Mouse (Mus musculus) C2C12 (cell line): ENCODE data around the gene Bicd1. TPM values are rescaled to one million over a fixed set of nuclear protein-coding genes. Genes with fewer than 3 reads are reported as not detected.

Experiments
- H3K27me3 ChIP-seq: one replicate; pipeline ENCODE4 v1.6.1; 2011; ENCODE audit not compliant: control insufficient read depth, insufficient read depth, insufficient read length
- H3K36me3 ChIP-seq: one replicate; pipeline ENCODE4 v1.6.1; 2011; ENCODE audit not compliant: control insufficient read depth, insufficient read depth
- H3K4me3 ChIP-seq: one replicate; pipeline ENCODE4 v1.5.1; 2011; ENCODE audit warnings: mild to moderate bottlenecking, control low read depth; ENCODE audit not compliant: poor library complexity, insufficient read depth, severe bottlenecking
- H3K79me2 ChIP-seq: one replicate; pipeline ENCODE4 v1.6.1; 2011; ENCODE audit not compliant: control insufficient read depth, insufficient read depth
- H3K79me3 ChIP-seq: one replicate; pipeline ENCODE4 v1.6.1; 2011; ENCODE audit warnings: low read depth, control low read depth
- H3ac ChIP-seq: one replicate; pipeline ENCODE3; 2011; ENCODE audit warnings: low read depth; ENCODE audit not compliant: control insufficient read depth, insufficient read length
- CEBPB ChIP-seq: IDR thresholded peaks from one replicate; pipeline ENCODE4 v1.6.1; 2011; ENCODE audit warnings: low read depth, mild to moderate bottlenecking, control low read depth, moderate library complexity
- CTCF ChIP-seq: IDR thresholded peaks from one replicate; pipeline ENCODE4 v1.5.1; 2011; ENCODE audit not compliant: control insufficient read depth, insufficient read depth, insufficient read length
- FOSL1 ChIP-seq: IDR thresholded peaks from one replicate; pipeline ENCODE4 v1.8.0; 2011; ENCODE audit warnings: mild to moderate bottlenecking, low read length; ENCODE audit not compliant: poor library complexity, insufficient read depth, severe bottlenecking
- MAX ChIP-seq: IDR thresholded peaks from one replicate; pipeline ENCODE4 v1.6.1; 2011; ENCODE audit warnings: mild to moderate bottlenecking, control low read depth
- MYOD1 ChIP-seq: IDR thresholded peaks from one replicate; pipeline ENCODE4 v1.6.1; 2011; ENCODE audit warnings: low read depth; ENCODE audit not compliant: control insufficient read depth, insufficient read length
- MYOG ChIP-seq: IDR thresholded peaks from one replicate; pipeline ENCODE4 v1.6.1; 2011; ENCODE audit not compliant: control insufficient read depth, insufficient read length; ENCODE audit errors: extremely low read depth
- USF1 ChIP-seq: IDR thresholded peaks from one replicate; pipeline ENCODE4 v1.6.1; 2011; ENCODE audit warnings: low read depth, mild to moderate bottlenecking, control low read depth, moderate library complexity
- microRNA-seq: library from miRNA; unstranded; fragments of <30 nt; microRNA quantifications from one replicate; pipeline ENCODE4, GENCODE M21; 2019; ENCODE audit warnings: borderline microRNAs expressed
- polyA plus RNA-seq: library from polyadenylated mRNA; unstranded; fragments of >200 nt; fragmentation: generic; extraction: Trizol; gene quantifications from one replicate; pipeline ENCODE4 v1.2.1, GENCODE M21; 2012; ENCODE audit warnings: missing spikeins

Bicd1 gene
- polyA plus RNA-seq, 1 experiment, result 1.2 TPM

DNA sequence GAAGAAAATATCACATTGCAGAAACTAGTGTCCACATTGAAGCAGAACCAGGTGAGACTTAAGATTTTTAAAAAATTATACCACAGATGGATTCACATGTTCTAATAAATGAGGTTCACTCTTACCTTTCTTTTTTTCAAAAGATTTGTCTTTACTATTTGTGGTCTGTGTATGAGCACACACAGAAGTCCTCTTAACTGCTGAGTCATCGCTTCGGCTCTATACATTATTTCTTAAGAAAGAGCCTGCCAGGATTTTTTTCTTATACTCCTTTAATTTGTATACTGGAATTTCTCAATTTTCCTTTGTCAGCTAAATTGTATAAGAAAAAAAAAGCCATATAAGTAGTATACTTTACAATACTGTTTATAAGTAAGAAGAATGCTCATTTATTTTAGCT lies 86.0 kb downstream of the Bicd1 start:
- Histone ChIP-seq H3K79me3 (no peaks in the 10 kb centered on the region), H3K79me2 (no peaks in the 10 kb centered on the region), H3K27me3 (no peaks in the 10 kb centered on the region), H3K36me3 (no peaks in the 10 kb centered on the region), H3ac (no peak overlapping the region), H3K4me3 (no peak overlapping the region)
- TF ChIP-seq USF1 (no peak), FOSL1 (no peak), MYOD1 (no peak), MYOG (no peak), MAX (no peak), CTCF (no peak), CEBPB (no peak)

DNA sequence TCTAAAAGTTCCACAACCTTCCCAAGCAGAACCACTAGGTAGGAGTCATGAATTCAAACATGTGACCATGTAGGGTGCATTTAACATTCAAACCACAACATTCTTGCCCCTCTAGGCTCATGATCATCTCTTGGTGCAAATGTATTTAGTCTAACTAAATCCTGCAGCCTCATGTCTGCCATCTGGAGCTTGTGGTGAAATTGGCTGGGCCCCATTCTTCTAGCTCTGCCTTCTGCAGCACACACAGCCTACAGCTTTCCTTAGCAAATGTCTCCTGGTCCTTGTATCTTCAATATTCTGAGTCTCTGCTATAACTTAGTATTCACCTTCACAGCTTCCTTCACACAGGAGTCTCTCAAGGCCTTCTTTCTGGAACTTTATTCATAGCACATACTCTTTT lies 87.2 kb downstream of the Bicd1 start:
- Histone ChIP-seq H3K79me2 (no peaks in the 10 kb centered on the region), H3K36me3 (no peaks in the 10 kb centered on the region), H3K79me3 (no peaks in the 10 kb centered on the region), H3ac (no peak overlapping the region), H3K27me3 (no peaks in the 10 kb centered on the region), H3K4me3 (no peak overlapping the region)
- TF ChIP-seq USF1, result no peak

DNA sequence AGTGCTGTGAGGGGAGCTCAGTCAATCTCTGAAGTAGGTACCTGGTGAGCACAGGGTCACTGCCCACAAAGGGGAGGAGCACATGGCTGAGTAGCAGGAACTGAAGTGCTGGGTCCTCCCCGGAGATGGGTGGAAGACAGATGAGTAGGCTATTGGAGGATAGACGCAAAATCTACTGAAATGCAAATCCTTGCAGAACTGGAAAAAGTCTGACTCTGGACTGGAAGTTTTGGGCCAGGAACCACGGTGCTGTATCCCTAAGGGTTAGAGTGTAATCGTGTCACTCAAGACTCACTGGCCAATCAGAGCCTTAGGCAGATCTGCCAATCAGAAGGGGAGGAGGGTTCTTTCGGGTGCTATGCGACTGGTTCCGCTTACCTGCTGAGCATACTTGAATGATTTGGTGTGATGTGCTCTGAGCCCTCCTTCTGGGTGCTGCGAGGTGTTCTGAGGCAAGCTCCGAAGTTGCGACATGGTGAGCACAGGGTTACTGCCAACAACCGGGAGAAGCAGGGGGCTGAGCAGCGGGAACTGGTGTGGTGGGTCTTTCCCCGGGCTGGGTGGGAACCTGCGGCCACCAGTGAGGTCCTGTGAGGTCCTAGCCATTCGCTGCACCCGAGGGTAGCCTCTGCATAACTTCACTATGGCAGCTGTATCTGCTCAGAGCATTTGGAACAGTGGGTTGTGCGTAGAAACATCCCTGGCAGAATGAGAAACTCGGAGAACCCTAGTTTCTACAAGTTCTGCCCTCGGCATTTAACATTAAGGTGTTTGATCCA lies 157.2 kb downstream of the Bicd1 start:
- Histone ChIP-seq H3K79me2 (no peaks in the 10 kb centered on the region), H3K27me3 (no peaks in the 10 kb centered on the region), H3K79me3 (no peaks in the 10 kb centered on the region), H3K4me3 (no peak overlapping the region), H3K36me3 (no peaks in the 10 kb centered on the region), H3ac (no peak overlapping the region)
- TF ChIP-seq USF1 (no peak), MAX (no peak), CEBPB (no peak), FOSL1 (no peak), MYOD1 (no peak), CTCF (no peak), MYOG (no peak)

DNA sequence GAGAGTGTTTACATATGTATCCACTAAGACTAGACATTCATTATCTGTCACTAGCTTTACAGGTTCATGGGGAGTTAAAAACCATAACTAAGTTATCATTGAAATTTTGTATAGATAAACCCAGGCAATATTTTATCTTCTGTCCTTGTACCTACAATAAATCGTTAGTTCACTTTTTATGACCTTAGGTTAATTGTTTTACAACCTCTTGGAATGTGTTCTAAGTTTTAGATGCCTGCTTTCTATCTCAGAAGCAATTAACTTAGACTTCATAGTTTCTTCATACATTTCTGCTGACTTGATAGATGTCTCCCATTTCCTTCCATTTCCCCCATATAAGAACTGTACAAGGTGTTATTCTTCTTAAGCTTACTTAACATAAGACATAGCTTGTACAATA lies 158.5 kb downstream of the Bicd1 start:
- Histone ChIP-seq H3K27me3 (no peaks in the 10 kb centered on the region), H3ac (no peak overlapping the region), H3K36me3 (no peaks in the 10 kb centered on the region), H3K79me3 (no peaks in the 10 kb centered on the region), H3K79me2 (no peaks in the 10 kb centered on the region), H3K4me3 (no peak overlapping the region)
- TF ChIP-seq CTCF (no peak), MYOG (no peak), FOSL1 (no peak), MYOD1 (no peak), USF1 (no peak), CEBPB (no peak), MAX (no peak)

DNA sequence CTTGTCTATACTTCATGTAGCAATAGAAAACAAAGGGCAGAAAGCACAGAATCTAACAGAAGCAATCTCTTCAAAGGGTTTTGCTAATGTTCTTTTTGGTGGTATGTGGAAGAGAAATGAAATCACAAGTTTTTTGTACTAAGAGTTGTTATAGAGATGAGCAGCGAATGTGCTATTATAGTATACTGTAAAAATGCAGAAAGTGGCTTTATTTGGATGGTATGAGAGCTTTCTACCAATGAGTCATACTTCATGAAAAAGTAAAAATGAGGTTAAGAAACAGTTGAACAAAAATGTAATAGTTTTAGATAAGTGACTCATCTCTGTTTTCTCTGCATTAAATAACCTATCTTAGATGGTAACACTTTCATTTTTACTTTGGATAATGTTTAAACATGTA lies 165.6 kb downstream of the Bicd1 start:
- TF ChIP-seq CEBPB (no peak), MAX (no peak), MYOD1 (no peak), CTCF (no peak), FOSL1 (no peak), MYOG (no peak), USF1 (no peak)
- no peaks in the 10 kb centered on the region for H3K27me3 ChIP-seq
- H3K79me3 ChIP-seq, result no peaks in the 10 kb centered on the region
- H3ac ChIP-seq, result no peak overlapping the region
- H3K79me2 ChIP-seq, result no peaks in the 10 kb centered on the region
- no peak overlapping the region for H3K4me3 ChIP-seq
- no peaks in the 10 kb centered on the region for H3K36me3 ChIP-seq

DNA sequence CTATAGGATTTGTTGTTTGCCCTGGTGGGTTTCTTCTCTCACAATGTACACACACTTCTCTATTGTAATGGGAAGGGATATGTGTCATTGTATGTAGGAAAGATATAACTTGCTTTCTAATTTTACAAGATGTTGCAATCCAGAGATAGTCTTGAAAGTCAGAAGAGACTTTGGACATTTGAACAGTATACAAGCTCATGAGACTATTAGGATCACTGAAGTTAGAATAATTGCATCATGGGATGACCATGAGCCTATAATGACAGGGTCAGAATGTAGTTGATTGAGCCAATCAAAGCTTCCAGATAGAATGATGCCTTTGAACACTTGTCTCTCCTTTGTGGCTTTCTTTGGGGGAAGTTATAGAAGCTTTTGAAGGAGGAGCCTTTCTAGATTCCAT lies 171.4 kb downstream of the Bicd1 start:
- Histone ChIP-seq H3K4me3 (no peak overlapping the region), H3K27me3 (no peaks in the 10 kb centered on the region), H3K79me2 (no peaks in the 10 kb centered on the region), H3ac (no peak overlapping the region), H3K36me3 (no peaks in the 10 kb centered on the region), H3K79me3 (no peaks in the 10 kb centered on the region)
- TF ChIP-seq USF1 (no peak), MYOD1 (no peak), MYOG (no peak), CTCF (no peak), CEBPB (no peak), MAX (no peak), FOSL1 (no peak)

DNA sequence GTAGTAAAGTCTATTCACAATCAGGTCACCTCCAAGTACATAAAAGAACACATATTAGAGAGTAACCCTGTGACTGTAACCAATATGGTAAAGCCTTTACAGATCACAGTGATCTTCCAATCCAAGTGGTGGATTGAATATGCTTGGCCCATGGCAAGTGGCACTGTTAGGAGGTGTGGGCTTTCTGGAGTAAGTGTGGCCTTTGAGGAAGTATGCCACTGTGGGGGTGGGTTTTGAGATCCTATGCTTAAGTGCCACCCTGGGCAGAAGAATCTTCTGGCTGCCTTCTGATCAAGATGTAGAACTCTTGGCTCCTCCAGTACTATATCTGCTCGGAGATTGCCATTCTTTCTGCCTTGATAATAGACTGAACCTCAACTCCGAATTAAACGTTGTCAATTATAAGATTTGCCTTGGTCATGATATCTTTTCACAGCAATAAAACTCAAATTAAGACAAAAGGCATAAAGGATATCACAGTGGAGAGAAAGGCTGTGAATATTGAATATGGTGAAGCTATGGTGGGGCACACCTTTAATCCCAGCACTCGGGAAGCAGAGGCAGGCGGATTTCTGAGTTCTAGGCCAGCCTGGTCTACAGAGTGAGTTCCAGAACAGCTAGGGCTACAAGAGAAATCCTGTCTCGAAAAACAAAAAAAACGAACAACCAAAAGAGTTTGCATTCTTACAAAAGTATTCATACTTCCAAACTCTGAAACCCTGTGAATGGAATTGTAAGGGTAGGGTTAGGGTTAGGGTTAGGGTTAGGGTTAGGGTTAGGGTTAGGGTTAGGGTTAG lies 177.2 kb downstream of the Bicd1 start:
- TF ChIP-seq CEBPB (no peak), USF1 (no peak)
- no peaks in the 10 kb centered on the region for H3K79me2 ChIP-seq
- H3ac ChIP-seq, result no peak overlapping the region
- no peaks in the 10 kb centered on the region for H3K36me3 ChIP-seq
- no peaks in the 10 kb centered on the region for H3K27me3 ChIP-seq
- H3K4me3 ChIP-seq, result no peak overlapping the region
- H3K79me3 ChIP-seq, result no peaks in the 10 kb centered on the region

Small RNAs within 50 kb of the gene (microRNA-seq; reads per million reads assigned to microRNA genes)
- not detected for gene Gm24307

Other genes starting within 250 kb of the Bicd1 start
- gene Amn1, start 220.2 kb upstream of the Bicd1 start, polyA plus RNA-seq, result 7.8 TPM
- gene Resf1, start 99.5 kb upstream of the Bicd1 start, polyA plus RNA-seq, result 4.3 TPM